Mouse (Mus musculus): ENCODE measurements around the gene Lekr1. TPM values are rescaled to one million over a fixed set of nuclear protein-coding genes. Genes with fewer than 3 reads are reported as not detected.

Gene Lekr1
- polyA plus RNA-seq, 1 experiment from 2014 or later: 8.6 TPM

DNA sequence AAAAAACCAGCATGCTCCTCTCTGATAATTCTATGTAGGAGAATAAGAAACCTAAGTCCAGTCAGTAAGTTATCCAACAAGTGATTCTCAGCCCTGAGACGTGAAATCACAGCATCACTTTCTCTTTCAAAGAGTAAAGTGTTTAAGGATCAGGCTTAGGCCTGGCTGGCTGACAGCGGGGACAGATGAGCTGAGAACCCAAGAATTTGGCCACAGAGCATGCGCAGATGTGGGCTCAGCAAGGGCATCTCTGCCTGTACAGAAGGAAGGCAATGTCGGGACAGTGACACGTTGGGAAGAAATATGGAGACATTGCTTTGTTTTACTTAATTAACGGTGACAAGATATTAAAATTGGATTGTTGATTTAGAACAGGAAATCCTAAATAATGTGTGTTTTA lies 160.7 kb downstream of the Lekr1 start:
- no peak overlapping the region for H3K9ac ChIP-seq (ENCODE audit: low read length)
- H3K27me3 ChIP-seq (replicated peaks; ENCODE audit: control insufficient read depth, insufficient read depth, low read length): no peaks in the 10 kb centered on the region
- no peaks in the 10 kb centered on the region for H3K36me3 ChIP-seq (ENCODE audit: control insufficient read depth, insufficient read depth, low read length)
- no peak overlapping the region for H3K27ac ChIP-seq (ENCODE audit: low read depth)
- no peak overlapping the region for H3K4me2 ChIP-seq (ENCODE audit: low read length)
- DNase-seq (ENCODE audit: low spot score) (no peak), ATAC-seq (replicated peaks; ENCODE audit: low FRiP score, low TSS enrichment, low read depth) (no peak)
- no peak overlapping the region for H3K4me3 ChIP-seq (ENCODE audit: low read depth, low read length)
- H3K4me1 ChIP-seq (replicated peaks; ENCODE audit: control insufficient read depth, insufficient read depth, low read length): peaks cover 9% of the 10 kb centered on the region; the same call in 1 of the 2 replicates
- WGBS: 79% methylated on average over 6 of the region's 6 CpGs
- H3K9me3 ChIP-seq (ENCODE audit: control insufficient read depth, low read length): no peaks in the 10 kb centered on the region

GRCm38 (mm10) chr3:65827400-65827799 lies 161.4 kb downstream of the Lekr1 start:
- Histone ChIP-seq H3K9me3 (ENCODE audit: control insufficient read depth, low read length) (no peaks in the 10 kb centered on the region), H3K27ac (ENCODE audit: low read depth) (no peak overlapping the region), H3K36me3 (ENCODE audit: control insufficient read depth, insufficient read depth, low read length) (no peaks in the 10 kb centered on the region), H3K9ac (ENCODE audit: low read length) (no peak overlapping the region), H3K4me1 (replicated peaks; ENCODE audit: control insufficient read depth, insufficient read depth, low read length) (peaks cover 11% of the 10 kb centered on the region; the same call in 1 of the 2 replicates), H3K4me3 (ENCODE audit: low read depth, low read length) (no peak overlapping the region), H3K27me3 (replicated peaks; ENCODE audit: control insufficient read depth, insufficient read depth, low read length) (no peaks in the 10 kb centered on the region), H3K4me2 (ENCODE audit: low read length) (no peak overlapping the region)
- ATAC-seq (replicated peaks; ENCODE audit: low FRiP score, low TSS enrichment, low read depth) (no peak), DNase-seq (ENCODE audit: low spot score) (no peak)
- 81% methylated on average over 5 of the region's 5 CpGs for WGBS

DNA sequence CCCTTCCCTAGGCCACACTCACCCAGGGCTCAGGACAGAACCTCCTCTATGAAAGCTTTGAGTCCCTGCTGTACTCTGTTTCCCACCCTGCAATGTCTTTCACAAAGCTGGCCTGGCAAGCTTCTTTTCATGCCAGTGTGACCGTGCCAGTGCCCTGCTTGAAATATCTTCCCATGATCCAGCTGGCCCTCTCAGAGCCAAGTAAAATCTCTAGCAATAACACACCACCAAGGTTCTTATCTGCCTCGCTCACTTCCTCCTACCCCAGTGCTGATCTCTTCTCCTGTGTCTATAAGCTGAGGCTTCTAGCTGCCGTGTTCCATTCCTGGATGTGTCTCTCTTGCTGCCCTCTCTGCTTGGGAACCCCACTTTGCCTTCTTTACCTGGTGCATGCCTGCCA lies 162.0 kb downstream of the Lekr1 start:
- Histone ChIP-seq H3K9me3 (ENCODE audit: control insufficient read depth, low read length) (no peaks in the 10 kb centered on the region), H3K36me3 (ENCODE audit: control insufficient read depth, insufficient read depth, low read length) (no peaks in the 10 kb centered on the region), H3K27me3 (replicated peaks; ENCODE audit: control insufficient read depth, insufficient read depth, low read length) (no peaks in the 10 kb centered on the region), H3K4me2 (ENCODE audit: low read length) (no peak overlapping the region), H3K9ac (ENCODE audit: low read length) (no peak overlapping the region), H3K4me3 (ENCODE audit: low read depth, low read length) (no peak overlapping the region), H3K4me1 (replicated peaks; ENCODE audit: control insufficient read depth, insufficient read depth, low read length) (peaks cover 15% of the 10 kb centered on the region; the same call in 1 of the 2 replicates), H3K27ac (ENCODE audit: low read depth) (no peak overlapping the region)
- DNase-seq (ENCODE audit: low spot score): no peak
- WGBS: 83% methylated on average over 3 of the region's 3 CpGs
- ATAC-seq (replicated peaks; ENCODE audit: low FRiP score, low TSS enrichment, low read depth): no peak

DNA sequence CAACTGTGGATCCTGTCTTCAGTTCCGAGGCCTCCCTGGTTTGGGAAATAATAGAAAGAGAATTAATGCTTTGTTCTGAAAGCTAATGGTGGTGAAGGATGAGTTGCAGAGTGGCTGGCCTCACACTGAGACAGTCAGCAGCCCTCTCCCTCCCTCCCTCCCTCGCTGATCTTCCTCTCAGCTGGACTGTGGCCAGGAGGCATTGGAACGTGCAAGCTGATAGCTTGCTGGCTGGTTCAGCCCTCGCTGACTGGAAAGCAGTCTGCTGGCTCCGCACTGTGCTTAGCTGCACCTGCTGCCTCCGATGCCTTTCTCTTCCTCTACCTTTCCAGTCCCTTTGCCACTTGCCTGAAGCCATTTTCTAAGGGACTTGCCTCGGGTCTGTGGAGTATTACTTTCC lies 163.2 kb downstream of the Lekr1 start:
- Histone ChIP-seq H3K27me3 (replicated peaks; ENCODE audit: control insufficient read depth, insufficient read depth, low read length) (no peaks in the 10 kb centered on the region), H3K9me3 (ENCODE audit: control insufficient read depth, low read length) (no peaks in the 10 kb centered on the region), H3K36me3 (ENCODE audit: control insufficient read depth, insufficient read depth, low read length) (no peaks in the 10 kb centered on the region), H3K4me2 (ENCODE audit: low read length) (no peak overlapping the region), H3K4me1 (replicated peaks; ENCODE audit: control insufficient read depth, insufficient read depth, low read length) (peaks cover 15% of the 10 kb centered on the region; the same call in 1 of the 2 replicates), H3K27ac (ENCODE audit: low read depth) (no peak overlapping the region), H3K4me3 (ENCODE audit: low read depth, low read length) (no peak overlapping the region), H3K9ac (ENCODE audit: low read length) (no peak overlapping the region)
- ATAC-seq (replicated peaks; ENCODE audit: low FRiP score, low TSS enrichment, low read depth) (no peak), DNase-seq (ENCODE audit: low spot score) (peak; percentile 68)
- WGBS: 11% methylated on average over 7 of the region's 7 CpGs

- WGBS: 66% methylated on average over 7 of the region's 7 CpGs
Observed at GRCm38 (mm10) chr3:65829943-65830483, 164.0 kb downstream of the Lekr1 start.

GRCm38 (mm10) chr3:65830801-65831200 lies 164.8 kb downstream of the Lekr1 start:
- no peak overlapping the region for H3K4me2 ChIP-seq (ENCODE audit: low read length)
- H3K27ac ChIP-seq (ENCODE audit: low read depth): no peak overlapping the region
- peaks cover 9% of the 10 kb centered on the region; the same call in 1 of the 2 replicates for H3K4me1 ChIP-seq (replicated peaks; ENCODE audit: control insufficient read depth, insufficient read depth, low read length)
- no peaks in the 10 kb centered on the region for H3K9me3 ChIP-seq (ENCODE audit: control insufficient read depth, low read length)
- 32% methylated on average over 16 of the region's 16 CpGs for WGBS
- no peaks in the 10 kb centered on the region for H3K27me3 ChIP-seq (replicated peaks; ENCODE audit: control insufficient read depth, insufficient read depth, low read length)
- DNase-seq (ENCODE audit: low spot score): no peak
- H3K9ac ChIP-seq (ENCODE audit: low read length): no peak overlapping the region
- H3K36me3 ChIP-seq (ENCODE audit: control insufficient read depth, insufficient read depth, low read length): no peaks in the 10 kb centered on the region
- no peak overlapping the region for H3K4me3 ChIP-seq (ENCODE audit: low read depth, low read length)
- no peak for ATAC-seq (replicated peaks; ENCODE audit: low FRiP score, low TSS enrichment, low read depth)

More at GRCm38 (mm10) chr3:65829943-65830483, 164.0 kb downstream of the Lekr1 start:
- Histone ChIP-seq H3K27ac (ENCODE audit: low read depth) (no peak overlapping the region), H3K36me3 (ENCODE audit: control insufficient read depth, insufficient read depth, low read length) (no peaks in the 10 kb centered on the region), H3K9ac (ENCODE audit: low read length) (no peak overlapping the region), H3K4me2 (ENCODE audit: low read length) (no peak overlapping the region), H3K9me3 (ENCODE audit: control insufficient read depth, low read length) (no peaks in the 10 kb centered on the region), H3K4me3 (ENCODE audit: low read depth, low read length) (no peak overlapping the region), H3K4me1 (replicated peaks; ENCODE audit: control insufficient read depth, insufficient read depth, low read length) (peaks cover 9% of the 10 kb centered on the region; the same call in 1 of the 2 replicates), H3K27me3 (replicated peaks; ENCODE audit: control insufficient read depth, insufficient read depth, low read length) (no peaks in the 10 kb centered on the region)
- ATAC-seq (replicated peaks; ENCODE audit: low FRiP score, low TSS enrichment, low read depth): no peak
- no peak for DNase-seq (ENCODE audit: low spot score)

DNA sequence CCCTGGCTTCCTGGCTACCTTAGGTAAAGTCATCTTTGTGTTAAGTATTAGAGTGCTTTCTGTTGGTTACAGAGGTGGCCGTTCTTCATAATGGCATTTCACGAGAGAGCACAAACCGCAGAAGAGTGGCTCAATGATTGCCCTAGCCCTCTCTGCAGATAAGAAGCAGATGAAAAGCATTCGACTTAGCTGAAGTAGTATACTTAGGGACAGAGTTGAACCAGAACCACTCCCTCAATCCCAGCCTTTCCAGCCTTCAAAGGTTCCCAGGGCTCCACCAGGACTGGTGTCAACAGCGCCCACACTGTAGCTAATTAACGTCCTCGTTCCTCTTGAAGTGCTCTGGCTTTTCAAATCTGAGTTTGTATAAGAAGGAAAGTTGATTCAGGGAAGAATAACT lies 166.4 kb downstream of the Lekr1 start:
- ATAC-seq (replicated peaks; ENCODE audit: low FRiP score, low TSS enrichment, low read depth) (no peak), DNase-seq (ENCODE audit: low spot score) (no peak)
- WGBS: 23% methylated on average over 7 of the region's 7 CpGs
- no peaks in the 10 kb centered on the region for H3K9me3 ChIP-seq (ENCODE audit: control insufficient read depth, low read length)
- no peak overlapping the region for H3K27ac ChIP-seq (ENCODE audit: low read depth)
- no peaks in the 10 kb centered on the region for H3K27me3 ChIP-seq (replicated peaks; ENCODE audit: control insufficient read depth, insufficient read depth, low read length)
- no peaks in the 10 kb centered on the region for H3K36me3 ChIP-seq (ENCODE audit: control insufficient read depth, insufficient read depth, low read length)
- peaks cover 9% of the 10 kb centered on the region; the same call in 1 of the 2 replicates for H3K4me1 ChIP-seq (replicated peaks; ENCODE audit: control insufficient read depth, insufficient read depth, low read length)
- H3K4me3 ChIP-seq (ENCODE audit: low read depth, low read length): no peak overlapping the region
- no peak overlapping the region for H3K9ac ChIP-seq (ENCODE audit: low read length)
- H3K4me2 ChIP-seq (ENCODE audit: low read length): no peak overlapping the region

DNA sequence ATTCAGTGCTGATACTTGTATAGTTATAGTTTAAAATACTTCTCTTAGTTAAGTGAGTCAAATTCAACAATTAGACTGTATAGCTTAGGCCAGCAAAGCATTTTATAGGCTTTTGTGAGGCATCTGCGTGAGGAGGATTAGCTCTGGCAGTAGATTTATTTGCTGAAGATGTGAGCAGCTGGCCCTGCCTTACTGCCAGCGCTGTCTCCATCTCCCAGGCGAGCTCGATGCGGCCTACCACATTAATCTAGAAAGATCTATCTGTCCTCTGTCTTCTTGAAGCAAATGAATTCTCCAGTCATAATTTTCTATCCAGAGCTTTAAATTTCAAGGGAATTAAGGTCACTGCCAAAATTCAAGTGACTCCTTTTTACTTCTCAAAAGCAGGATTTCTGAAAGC lies 170.4 kb downstream of the Lekr1 start:
- Histone ChIP-seq H3K4me3 (ENCODE audit: low read depth, low read length) (no peak overlapping the region), H3K27ac (ENCODE audit: low read depth) (no peak overlapping the region), H3K27me3 (replicated peaks; ENCODE audit: control insufficient read depth, insufficient read depth, low read length) (no peaks in the 10 kb centered on the region), H3K9me3 (ENCODE audit: control insufficient read depth, low read length) (no peaks in the 10 kb centered on the region), H3K9ac (ENCODE audit: low read length) (no peak overlapping the region), H3K4me1 (replicated peaks; ENCODE audit: control insufficient read depth, insufficient read depth, low read length) (0 out of 2 replicates have a peak, but pooled peaks cover 6% of the 10 kb centered on the region), H3K36me3 (ENCODE audit: control insufficient read depth, insufficient read depth, low read length) (no peaks in the 10 kb centered on the region), H3K4me2 (ENCODE audit: low read length) (no peak overlapping the region)
- 34% methylated on average over 5 of the region's 5 CpGs for WGBS
- DNase-seq (ENCODE audit: low spot score) (no peak), ATAC-seq (replicated peaks; ENCODE audit: low FRiP score, low TSS enrichment, low read depth) (no peak)

GRCm38 (mm10) chr3:65839664-65840063 lies 173.6 kb downstream of the Lekr1 start:
- H3K36me3 ChIP-seq (ENCODE audit: control insufficient read depth, insufficient read depth, low read length): no peaks in the 10 kb centered on the region
- no peak overlapping the region for H3K9ac ChIP-seq (ENCODE audit: low read length)
- DNase-seq (ENCODE audit: low spot score): no peak
- H3K27me3 ChIP-seq (replicated peaks; ENCODE audit: control insufficient read depth, insufficient read depth, low read length): no peaks in the 10 kb centered on the region
- no peaks in the 10 kb centered on the region for H3K4me1 ChIP-seq (replicated peaks; ENCODE audit: control insufficient read depth, insufficient read depth, low read length)
- H3K9me3 ChIP-seq (ENCODE audit: control insufficient read depth, low read length): no peaks in the 10 kb centered on the region
- ATAC-seq (replicated peaks; ENCODE audit: low FRiP score, low TSS enrichment, low read depth): no peak
- H3K4me3 ChIP-seq (ENCODE audit: low read depth, low read length): no peak overlapping the region
- H3K4me2 ChIP-seq (ENCODE audit: low read length): no peak overlapping the region
- no peak overlapping the region for H3K27ac ChIP-seq (ENCODE audit: low read depth)

Measured in intestine, embryonic 14.5 days (tissue).